Mouse (Mus musculus) inflammation-experienced regulatory T-cells (primary cell): ENCODE results near the gene Nmur2. TPM values are rescaled to one million over a fixed set of nuclear protein-coding genes. Genes with fewer than 3 reads are reported as not detected.

Experiments
- polyA plus RNA-seq, 2 experiments: library from polyadenylated mRNA; unstranded; fragments of 100-300 nt; shearing (Covaris generic); gene quantifications; one replicate each; pipeline ENCODE4 v1.2.1; 2017

The Nmur2 gene
- polyA plus RNA-seq: not detected

DNA sequence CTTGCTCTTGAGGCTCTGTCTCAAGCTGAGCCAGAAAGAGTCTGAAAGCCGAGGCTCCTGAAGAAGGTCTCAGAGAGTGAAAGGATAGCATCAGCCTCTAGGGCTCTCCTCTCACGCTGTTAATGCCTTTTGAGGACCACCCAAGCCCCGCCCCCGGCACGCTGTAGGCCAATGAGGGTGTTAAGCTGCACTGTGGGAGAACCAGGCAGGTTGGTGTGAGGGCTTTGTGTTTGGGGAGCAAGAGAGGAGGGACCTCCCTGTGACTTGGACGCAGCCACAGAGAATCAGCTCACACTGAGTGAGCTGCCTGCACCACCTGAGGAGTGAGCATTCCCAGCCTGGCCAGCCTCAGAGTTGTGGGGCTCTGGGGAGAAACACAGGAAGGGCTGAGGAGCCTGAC lies at the start of gene Nmur2:
TSS of gene Nmur2 (minus strand) at position 94 of the 400 bp plus-strand sequence.

